Mouse (Mus musculus) olfactory bulb, adult 2 months (tissue): ENCODE data around the gene Lsamp.

Experiments
- CTCF ChIP-seq: fragments of 200-500 bp; IDR thresholded peaks from 2 replicates; pipeline ENCODE4 v1.5.1; 2012; ENCODE audit warnings: low read depth, mild to moderate bottlenecking, low read length, moderate library complexity; ENCODE audit not compliant: insufficient read depth
- POLR2A ChIP-seq: fragments of 200-500 bp; IDR thresholded peaks from 2 replicates; pipeline ENCODE4 v1.6.1; 2012; ENCODE audit warnings: mild to moderate bottlenecking, low read depth, low read length, moderate library complexity; ENCODE audit not compliant: insufficient read depth

- TF ChIP-seq CTCF, result no peak
- no peak for TF ChIP-seq POLR2A
These were observed 708.1 kb downstream of the Lsamp start for GRCm38 (mm10) chr16:40692292-40692691.
